Mouse (Mus musculus) telencephalon, adult 2 months (tissue): ENCODE results near the gene Smtnl1.
"Not testable (repeated sequence)": the region's sequence is repeated elsewhere in the genome, so short reads cannot be mapped to it uniquely, and the experiment has no call there.

Source experiments
- DNase-seq: peaks from one replicate; pipeline ENCODE4 v3.0.0-alpha.2; 2011; ENCODE audit warnings: low read depth, low spot score

Smtnl1 gene

DNA sequence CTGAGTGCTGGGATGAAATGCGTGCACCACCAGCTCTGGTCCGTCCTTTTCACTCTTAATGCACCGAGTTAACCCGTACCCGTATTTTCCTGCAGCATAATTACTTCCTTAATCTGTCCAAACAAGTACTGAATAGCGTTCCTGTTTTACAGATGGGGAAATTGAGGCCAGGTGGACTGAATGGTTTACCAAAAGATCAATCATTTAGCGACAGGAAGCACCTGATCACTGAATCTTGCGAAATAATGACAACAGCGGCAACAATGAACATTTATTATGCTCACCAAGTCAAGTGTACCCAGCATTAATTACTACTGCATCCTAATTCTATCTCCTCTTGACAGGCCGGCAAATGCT lies 16.1 kb upstream of the Smtnl1 start, which contains the start of gene Slc43a1:
Gene Slc43a1, plus strand, starts transcription at position 258 of the 357 bp plus-strand sequence.
- DNase-seq: no peak

DNA sequence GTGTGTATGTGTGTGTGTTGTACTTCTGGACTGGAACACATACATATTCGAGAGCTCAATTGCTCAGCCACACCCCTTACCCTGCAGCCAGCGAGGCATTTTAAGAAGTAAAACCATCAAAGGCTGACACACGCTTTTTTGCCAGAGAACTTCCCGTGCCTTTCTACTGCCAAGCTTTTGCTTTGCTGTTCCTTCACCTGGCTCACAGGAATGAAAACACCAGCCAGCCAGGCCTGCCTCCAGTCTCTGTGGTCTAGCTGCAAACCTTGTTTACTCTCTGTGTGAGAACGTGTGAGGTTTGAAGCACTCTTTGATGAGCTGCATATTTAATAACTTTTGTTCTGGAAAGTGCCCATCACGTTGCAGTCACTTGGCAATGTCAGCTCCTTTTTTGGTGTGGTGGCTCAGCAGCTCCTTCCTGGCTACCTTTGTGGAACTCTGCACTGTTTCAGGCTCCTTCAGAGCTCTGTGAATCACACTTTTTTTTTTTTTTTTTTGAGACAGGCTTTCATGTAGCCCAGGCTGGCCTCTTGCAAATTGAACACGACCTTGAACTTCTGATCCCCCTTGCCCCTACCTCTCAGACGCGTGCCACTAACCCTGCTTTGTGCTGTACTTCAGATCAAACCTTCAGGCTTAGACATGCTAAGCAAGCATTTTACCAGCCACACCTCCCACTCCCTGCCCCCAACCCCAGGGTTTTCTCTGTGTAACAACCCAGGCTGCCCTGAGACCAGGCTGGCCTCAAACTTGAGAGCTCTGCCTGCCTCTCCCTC lies 15.6 kb upstream of the Smtnl1 start:
- DNase-seq: no peak

DNA sequence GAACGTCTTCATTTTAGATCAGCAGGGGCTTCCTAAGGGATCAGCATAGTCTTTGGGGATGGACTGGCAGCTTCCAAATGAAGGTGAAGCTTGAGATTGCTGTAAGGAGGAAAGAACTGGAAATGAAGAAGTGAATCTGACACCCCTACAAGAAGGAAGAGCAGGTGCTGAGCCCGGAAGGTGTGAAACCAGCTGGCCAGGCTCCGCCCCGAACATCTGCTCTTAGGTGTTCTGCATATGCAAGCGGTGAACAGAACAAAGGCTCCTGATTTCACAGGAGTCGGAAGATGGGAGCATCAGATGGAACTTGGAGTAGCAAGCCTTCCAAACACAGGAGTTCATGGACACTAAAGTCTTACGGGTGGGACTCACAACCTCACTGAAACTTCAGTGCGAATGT lies 14.7 kb upstream of the Smtnl1 start:
- no peak for DNase-seq

DNA sequence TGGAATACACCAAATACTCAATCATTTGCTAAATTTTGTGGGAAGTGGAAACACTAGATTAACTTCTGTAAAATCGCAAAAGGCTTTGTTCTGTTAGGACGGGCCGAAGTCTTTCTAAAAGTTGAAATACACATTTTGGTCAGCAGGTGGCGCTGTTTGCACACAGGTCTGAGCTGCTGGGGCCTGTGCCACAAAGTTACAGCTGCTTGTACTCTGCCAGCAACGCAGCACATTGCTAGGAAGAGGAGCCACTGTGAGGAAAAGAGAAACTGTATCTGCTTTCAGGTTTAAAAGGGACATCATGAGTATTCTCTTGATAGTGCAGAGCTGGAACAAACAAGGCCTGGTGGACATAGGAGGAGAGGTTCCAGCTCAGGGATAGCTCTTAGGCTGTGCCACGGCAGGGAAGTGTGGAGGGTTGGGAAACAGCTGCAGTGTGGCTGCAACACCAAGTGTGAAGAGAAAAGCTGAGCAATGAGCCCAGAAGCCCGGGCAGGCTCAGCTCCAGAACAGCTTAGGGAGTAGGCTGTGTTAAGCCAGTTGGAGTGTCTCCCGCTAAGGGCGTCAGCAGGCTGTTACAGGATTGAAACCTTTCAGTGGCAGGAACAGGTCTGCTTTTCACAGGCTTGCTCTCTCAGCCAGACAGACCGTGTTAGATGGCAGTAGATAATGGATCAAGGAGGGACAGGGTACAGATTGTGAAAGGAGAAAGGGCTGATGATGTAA lies 9.4 kb upstream of the Smtnl1 start:
- DNase-seq: peak; percentile 81

DNA sequence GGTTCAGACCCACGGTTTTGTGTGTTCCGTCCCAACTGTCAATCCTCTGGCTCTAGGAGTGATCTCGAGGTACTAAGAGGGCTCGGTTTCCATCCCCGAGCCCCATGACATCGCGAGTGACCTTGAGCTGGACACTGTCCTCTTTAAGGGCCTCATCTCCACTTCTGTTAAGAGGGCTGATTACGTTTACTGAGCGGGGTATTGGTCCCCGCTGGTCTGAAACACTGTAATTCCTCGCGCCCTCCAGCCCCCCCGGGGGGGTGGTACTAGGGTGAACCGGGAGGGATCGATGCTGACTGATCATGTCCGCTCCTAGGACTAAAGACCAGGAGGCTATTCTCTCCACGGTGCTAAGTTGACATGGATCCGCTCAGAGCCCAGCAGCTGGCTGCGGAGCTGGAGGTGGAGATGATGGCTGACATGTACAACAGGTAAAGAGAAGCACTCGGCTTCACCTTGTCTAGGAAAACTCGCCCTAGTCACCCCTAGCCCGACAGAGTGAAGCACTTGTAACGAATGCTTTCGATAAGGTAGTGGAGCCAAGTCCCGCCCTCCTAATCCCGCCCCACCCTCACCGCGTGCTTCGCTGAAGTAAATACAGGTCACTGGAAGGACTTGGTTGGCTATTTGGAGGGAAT lies 5.0 kb upstream of the Smtnl1 start:
- no peak for DNase-seq

DNA sequence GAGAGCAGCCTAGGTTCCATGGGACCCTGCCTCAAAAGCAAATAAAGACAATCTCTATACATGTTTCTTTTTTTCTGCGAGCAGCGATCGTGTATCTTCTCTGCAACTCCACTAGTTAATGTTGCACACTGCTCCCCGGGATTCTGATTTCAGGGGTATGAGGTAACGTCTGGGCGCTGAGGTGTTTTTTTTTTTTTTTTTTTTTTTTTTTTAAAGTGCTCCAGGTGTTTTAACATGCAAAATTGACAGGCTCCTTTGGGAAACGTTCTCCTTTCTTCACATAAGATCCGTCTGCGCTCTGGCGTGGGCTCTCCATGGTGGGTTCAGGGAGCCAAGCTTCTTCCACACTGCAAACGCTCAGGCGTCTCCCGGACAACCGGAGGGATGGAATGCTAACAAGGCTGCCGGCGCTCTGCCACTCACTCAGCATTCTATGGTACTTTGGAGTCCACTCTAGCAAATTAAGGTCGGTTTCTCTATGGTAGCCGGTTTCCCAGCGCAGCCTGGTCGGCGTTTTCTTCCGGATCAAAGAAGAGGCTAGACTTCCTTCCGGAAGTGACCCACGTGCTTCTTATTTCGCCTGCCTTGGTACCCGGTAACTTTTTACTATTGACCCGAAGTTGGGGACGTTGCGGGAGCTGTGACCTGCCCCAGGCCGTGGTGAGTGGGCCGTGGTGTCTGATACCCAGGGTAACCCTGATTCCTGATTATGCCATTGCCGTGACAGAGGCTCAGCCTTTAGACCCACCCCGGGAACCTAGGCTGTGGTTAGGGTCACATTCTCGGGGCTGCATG lies 4.2 kb upstream of the Smtnl1 start, which contains the start of gene Timm10:
Gene Timm10, plus strand, starts transcription at position 510 of the 795 bp plus-strand sequence.
- DNase-seq: peak; percentile 97

DNA sequence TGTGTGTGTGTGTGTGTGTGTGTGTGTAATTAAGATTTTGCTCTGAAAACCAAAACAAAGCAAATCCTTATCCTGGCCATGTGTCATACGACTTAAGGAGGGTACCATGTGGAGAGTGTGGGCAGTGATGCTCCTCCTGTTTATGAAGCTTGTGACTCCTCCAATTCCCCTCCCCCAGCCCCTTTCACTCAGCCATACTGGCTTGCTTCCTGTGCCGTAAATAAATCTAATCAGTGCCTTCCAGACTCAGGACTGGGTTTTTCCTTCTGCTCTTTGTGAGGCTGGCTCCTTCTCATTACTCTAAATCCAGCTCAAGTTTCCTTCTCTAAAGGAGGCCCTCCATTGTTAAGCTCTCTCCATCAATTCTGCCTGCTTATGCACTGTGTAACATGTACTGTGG lies 785 bp upstream of the Smtnl1 start:
- no peak for DNase-seq

DNA sequence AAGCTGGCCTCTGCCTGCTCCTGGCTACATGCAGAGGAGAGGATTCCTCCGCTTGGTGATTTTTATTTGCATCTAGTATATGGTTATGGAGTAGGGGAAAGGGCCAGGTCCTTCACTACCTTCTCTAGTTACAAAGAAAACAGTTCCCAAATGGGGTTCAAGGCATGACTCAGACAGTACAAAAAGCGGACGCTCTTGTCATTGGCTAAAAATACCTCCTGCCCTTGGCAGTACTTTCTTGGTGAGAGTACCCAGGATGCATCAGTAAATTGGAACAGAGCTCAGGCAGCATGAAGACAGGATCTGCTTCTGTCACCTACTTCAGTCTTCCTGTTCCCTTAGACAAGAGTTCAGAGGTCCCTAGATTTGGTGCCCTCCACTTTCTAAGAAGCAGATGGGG lies 2.6 kb downstream of the Smtnl1 start:
- DNase-seq: peak; percentile 71

DNA sequence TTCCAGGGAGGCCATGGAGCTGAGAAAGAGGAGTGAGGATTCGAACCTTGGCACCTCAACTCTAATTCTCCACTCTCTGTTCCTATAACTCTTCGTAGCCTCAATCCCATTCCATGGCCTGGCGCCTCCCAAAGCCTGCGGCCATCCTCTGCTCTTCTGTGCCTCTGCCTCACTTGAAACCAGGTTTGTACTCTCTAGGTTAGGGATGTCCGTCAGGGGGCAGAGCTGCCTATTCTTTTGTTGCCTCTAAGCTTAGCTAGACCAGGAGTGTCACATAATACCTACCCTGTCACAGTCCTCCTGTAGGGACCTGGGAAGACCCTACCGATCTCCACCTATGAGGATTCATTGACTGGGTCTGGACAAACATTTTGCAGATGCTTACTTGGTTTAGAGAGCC lies 9.8 kb downstream of the Smtnl1 start:
- DNase-seq: no peak

DNA sequence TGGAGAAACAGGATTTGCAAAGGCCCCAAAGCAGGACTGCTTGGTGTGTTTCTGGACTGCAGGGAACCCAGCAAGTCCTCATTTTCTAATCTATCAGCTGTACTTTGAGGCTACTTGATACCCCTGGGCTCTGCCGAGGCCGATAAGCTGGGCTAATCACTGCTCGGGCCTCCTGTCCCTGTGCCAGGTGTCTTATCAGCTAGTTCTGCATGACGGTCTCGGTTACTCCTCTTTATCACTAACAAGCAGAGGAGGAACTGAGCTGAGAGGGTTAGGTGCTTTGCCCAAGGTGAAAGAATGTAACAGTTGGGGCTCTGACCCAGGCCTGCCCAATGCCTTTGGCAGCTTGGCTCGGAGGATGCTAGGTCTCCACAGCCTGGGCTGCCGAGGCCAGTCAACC lies 10.6 kb downstream of the Smtnl1 start:
- no peak for DNase-seq

DNA sequence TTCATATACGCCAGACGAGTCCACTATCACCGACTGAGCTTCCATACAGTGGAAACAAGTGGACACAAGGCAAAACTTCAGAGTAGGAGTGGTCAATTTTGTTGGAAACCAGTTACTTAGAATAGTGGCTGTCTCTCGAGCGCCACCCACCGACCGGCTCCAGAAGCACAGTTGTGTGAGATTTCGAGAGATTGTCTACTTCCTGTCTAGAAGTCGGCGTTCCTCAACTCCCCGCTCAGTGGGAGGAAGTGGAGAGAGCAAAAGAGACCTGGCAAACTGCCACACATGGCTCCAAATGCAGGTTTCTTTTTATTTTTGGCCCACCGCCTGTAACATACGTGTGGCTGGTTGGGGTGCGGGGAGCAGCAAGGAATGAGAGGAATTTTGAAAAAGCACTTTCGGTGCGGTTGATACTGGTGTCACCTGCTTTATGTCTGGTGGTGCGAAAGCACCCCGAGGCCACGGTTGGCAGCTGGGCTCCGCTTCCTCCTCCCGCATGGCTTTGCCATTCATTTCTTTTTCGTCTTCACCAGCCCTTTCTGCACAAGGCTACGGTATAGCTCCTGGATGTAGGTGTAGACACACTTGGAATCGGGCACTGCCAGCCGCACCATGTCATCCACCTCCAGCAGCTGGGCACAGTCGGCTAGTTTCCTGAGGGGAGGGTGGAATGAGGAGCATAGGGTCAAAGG lies 11.4 kb downstream of the Smtnl1 start:
- peak; percentile 79 for DNase-seq

DNA sequence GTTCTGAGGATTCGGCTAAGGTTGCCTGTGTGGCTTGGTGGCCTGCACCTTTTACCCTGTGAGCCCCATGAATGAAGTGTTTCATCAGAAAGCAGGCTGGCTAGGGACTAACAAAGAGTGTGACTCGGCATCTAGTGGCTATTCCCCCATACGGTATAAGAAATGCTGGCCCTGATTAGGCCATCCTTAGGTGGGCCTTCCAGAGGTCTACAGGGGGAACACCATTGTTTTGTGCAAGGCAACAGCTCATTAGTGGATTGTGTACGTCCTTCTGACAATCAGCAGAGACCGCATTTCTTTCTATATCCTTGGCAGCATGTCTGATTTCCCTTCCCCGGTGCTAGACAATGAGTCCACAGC lies 11.9 kb downstream of the Smtnl1 start:
- no peak for DNase-seq

DNA sequence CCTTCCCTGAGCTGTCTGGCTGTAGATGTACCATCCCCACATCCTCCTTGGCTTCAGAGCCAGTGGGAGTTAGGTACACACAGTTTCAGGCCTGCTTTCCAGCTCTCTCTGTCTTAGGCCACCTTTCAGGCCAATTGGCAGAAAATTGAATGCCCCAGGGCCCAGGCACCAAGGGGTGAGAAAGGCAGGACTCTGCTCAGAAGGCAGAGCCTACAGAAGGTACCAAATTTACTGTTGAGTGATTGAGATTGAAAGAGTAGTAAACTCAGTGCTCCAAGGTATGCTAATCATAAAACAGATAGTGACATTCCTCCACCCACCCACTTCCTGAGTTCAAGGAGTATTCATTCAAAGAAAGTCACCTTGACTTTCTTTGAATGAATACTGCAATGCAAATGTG lies 13.1 kb downstream of the Smtnl1 start:
- DNase-seq: no peak

DNA sequence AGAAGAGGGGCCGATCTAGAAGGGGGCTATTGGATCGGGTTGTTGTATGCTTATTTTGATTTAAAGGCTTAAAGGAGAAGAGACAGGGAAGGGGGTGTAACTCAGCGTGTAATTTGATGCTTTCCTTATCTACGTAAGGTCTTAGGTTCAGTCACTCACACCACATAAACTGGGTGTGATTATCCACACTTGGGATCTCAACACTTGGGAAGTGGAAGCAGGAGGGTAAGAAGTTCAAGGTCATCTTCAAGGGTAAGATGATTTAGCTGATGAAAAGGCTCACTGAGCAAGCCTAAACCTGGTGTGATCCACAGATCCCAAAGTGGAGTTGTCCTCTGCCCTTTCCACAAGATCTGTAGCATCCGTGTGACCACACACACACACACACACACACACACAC lies 15.9 kb downstream of the Smtnl1 start:
- no peak for DNase-seq

DNA sequence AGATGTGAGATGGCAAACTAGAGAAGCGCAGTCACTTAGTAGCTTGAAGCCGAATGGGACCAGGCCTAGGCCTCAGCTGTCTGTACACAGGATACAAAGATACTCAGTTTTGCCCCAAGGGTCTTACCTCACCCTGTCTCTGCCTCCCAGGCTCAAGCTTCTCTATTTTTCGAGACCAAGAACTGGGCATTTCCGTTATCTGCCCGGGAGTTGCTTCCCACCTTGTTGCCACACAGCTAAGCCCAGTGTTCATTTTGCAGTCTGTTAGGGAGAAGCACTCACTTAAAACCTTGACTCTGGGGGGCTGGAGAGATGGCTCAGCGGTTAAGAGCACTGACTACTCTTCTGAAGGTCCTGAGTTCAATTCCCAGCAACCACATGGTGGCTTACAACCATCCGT lies 18.5 kb downstream of the Smtnl1 start:
- DNase-seq: no peak

DNA sequence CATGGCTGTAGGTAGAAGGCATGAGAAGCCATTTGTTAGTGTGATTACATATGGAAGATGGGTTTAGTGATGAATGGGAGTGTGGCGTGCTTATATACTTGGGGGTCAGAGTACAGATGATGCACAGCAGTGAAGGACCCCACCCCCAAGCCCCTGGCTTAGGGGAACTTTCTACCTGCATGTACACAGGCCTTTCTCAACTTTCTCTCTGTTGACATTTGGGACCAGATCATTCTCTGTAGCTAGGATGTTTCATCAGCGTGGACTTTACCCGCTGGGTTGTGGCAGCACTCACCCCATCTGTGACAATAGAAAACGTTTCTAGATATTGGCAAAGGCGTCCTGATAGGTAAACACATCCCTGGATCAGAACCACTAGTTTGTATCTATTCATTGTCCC lies 21.2 kb downstream of the Smtnl1 start:
- not testable (repeated sequence) for DNase-seq

DNA sequence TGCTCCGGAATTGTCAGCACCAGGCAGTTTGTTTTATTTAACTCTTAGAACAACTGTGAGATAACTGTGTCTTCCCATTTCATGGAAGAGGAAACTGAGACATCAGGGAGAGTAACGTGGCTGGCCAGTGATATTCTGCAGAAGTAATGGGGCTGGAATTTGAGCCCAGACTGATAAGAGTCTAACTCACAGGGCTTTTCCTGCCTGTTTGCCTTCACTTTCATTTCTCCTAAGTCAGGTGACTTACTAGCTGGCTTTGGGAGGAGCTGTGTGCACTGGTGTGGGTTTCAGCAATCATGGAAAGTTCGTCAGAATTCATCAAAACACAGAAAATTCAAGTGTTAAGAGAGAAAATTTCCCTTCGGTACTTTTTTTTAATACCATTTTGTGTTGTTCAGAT lies 22.1 kb downstream of the Smtnl1 start:
- DNase-seq: no peak

DNA sequence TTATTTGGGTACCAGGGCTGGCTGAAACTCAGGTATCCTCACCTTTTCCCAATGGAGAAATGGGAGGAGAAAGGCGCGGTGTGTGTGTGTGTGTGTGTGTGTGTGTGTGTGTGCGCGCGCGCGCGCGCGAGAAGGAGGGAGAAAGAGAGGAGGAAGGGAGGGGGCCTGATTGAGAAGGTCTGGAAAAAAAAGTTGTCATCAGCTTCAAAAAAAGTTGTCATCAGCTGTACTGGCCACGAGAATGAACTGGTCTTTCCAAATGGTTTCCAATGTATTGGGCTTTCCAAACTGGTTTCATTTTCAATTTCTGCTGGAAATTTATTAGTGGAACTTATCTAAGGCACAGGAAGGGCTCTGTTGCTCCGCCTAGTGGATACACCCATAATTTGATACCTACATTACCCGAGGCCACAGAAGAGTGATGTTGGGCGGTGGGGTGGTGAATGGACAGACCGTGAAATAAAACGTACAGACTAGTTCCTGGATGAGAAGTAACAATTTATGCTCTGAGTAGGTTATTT lies 23.4 kb downstream of the Smtnl1 start:
- DNase-seq: peak; percentile 58

DNA sequence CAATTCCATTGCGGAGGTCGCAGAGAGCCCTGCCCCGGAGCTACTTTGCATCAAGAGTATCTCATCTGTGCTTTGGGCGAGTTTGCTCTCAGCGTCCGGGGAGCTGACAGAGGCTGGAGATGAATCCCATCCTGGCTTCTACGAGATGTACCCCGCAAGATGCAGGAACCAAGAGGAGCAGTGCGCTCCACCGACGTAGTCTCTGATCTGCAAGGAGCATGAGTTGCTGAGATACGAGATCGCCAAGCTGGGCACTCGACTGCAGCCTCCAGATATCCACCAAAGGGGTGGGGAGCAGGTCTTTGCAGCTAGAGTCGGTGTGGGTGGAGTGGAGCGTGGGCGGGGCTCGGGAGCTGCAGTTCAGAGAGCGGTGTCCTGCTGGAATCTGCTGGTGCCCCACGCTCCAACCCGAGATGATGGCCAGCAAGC lies 23.9 kb downstream of the Smtnl1 start, which contains the start of gene Ube2l6:
Gene Ube2l6, plus strand, starts transcription at position 336 of the 429 bp plus-strand sequence.
- DNase-seq: peak; percentile 46

DNA sequence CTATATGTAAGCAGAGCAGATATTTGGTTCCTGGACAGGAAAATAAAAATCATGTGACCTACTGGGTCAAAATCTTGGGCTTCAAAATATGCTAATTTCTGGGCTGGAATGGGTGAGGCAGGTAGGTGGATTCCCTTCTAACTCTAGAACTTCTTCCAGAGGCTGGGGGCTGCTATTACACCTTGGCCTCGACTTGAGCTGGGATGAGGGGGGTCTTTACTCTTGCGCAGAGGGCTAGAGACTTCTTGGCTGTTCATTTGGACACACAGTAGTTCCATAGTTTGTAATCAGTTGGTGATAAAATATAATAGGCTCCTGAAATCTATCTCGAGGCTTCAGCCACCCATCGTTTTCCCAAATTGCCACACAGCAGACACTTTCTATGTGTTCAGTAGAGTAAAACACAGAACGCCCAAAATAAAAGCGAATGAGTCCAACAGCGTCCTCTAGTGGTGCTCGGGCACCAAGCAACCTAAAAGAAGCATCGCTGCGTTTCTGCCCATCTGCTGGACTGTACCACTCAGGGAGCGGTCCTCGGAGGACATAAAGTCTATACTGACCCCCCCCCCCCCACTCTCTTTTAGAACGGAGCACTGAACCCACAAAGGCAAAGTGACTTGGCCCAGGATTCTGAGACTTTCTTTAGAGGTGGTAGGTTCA lies 24.5 kb downstream of the Smtnl1 start:
- peak; percentile 72 for DNase-seq
